8 mouse cellular contexts compared by ENCODE assay signal in genomic region chr8:107293641-107294628, GRCm38 (mm10). TPM values are rescaled to one million over a fixed set of nuclear protein-coding genes. Genes with fewer than 3 reads are reported as not detected.
DNase-seq lines count a peak whose midpoint lies in the region; ATAC-seq and TF ChIP-seq lines count a peak whose summit lies in the region.

No protein-coding gene starts in this region.

- H3K9me3 ChIP-seq in ES-Bruce4 (replicated peaks; ENCODE audit: control insufficient read depth, insufficient read depth, low read length, poor library complexity, severe bottlenecking) = no peaks in the 10 kb centered on the region
- no peaks in the 10 kb centered on the region for H3K9me3 ChIP-seq in forebrain, embryonic 12.5 days
- H3K9me3 ChIP-seq in liver, postnatal 0 days (ENCODE audit: low read length) = no peaks in the 10 kb centered on the region

- under 1% methylated on average over 65 of the region's 98 CpGs for WGBS in forebrain, embryonic 12.5 days
- 1% methylated on average over 66 of the region's 98 CpGs for WGBS in liver, postnatal 0 days (ENCODE audit: insufficient replicate concordance)

- H3K27me3 ChIP-seq in ES-Bruce4 (ENCODE audit: control insufficient read depth, insufficient read depth, low read length, poor library complexity, severe bottlenecking) = no peaks in the 10 kb centered on the region
- no peaks in the 10 kb centered on the region for H3K27me3 ChIP-seq in forebrain, embryonic 12.5 days
- no peaks in the 10 kb centered on the region for H3K27me3 ChIP-seq in liver, postnatal 0 days (ENCODE audit: insufficient read depth, low read length)

- H3K9ac ChIP-seq in ES-Bruce4 (ENCODE audit: low read depth, poor library complexity, severe bottlenecking) = peak overlapping the region; percentile 100
- peak overlapping the region; percentile 96 for H3K9ac ChIP-seq in forebrain, embryonic 12.5 days
- H3K9ac ChIP-seq in liver, postnatal 0 days (replicated peaks) = peak overlapping the region; percentile 96

- TF ChIP-seq CTCF in ES-Bruce4 (IDR thresholded peaks at IDR 0.05; ENCODE audit: low read depth, low read length) = no peak
- no peak for TF ChIP-seq CTCF in liver, postnatal 0 days (IDR thresholded peaks at IDR 0.05; ENCODE audit: low read depth)

- peak; percentile 67 for ATAC-seq in forebrain, embryonic 12.5 days (ENCODE audit: low FRiP score)
- peak; percentile 59 for ATAC-seq in liver, postnatal 0 days

- no peaks in the 10 kb centered on the region for H3K4me1 ChIP-seq in ES-Bruce4 (ENCODE audit: control insufficient read depth, insufficient read depth, low read length)
- H3K4me1 ChIP-seq in forebrain, embryonic 12.5 days = peaks cover 19% of the 10 kb centered on the region
- H3K4me1 ChIP-seq in liver, postnatal 0 days (ENCODE audit: insufficient read depth) = peaks cover 3% of the 10 kb centered on the region; the same call in 1 of the 2 replicates

- H3K36me3 ChIP-seq in ES-Bruce4 (ENCODE audit: control insufficient read depth, insufficient read depth, low read length, poor library complexity, severe bottlenecking) = no peaks in the 10 kb centered on the region; the same call in 1 of the 2 replicates
- H3K36me3 ChIP-seq in forebrain, embryonic 12.5 days (replicated peaks) = no peaks in the 10 kb centered on the region
- H3K36me3 ChIP-seq in liver, postnatal 0 days (replicated peaks; ENCODE audit: insufficient read depth, low read length) = no peaks in the 10 kb centered on the region; the same call in 1 of the 2 replicates

- peak overlapping the region; percentile 100 for H3K4me3 ChIP-seq in ES-Bruce4 (ENCODE audit: low read depth, low read length)
- peak overlapping the region; percentile 95 for H3K4me3 ChIP-seq in forebrain, embryonic 12.5 days (replicated peaks)
- peak overlapping the region; percentile 95 for H3K4me3 ChIP-seq in liver, postnatal 0 days (ENCODE audit: low read depth, low read length)

- no peak for TF ChIP-seq POLR2A in ES-Bruce4 (IDR thresholded peaks at IDR 0.05; ENCODE audit: insufficient read depth, low read length)

- TF ChIP-seq EP300 in ES-Bruce4 (IDR thresholded peaks at IDR 0.05; ENCODE audit: insufficient read depth, low read depth, low read length) = no peak
- TF ChIP-seq EP300 in liver, postnatal 0 days (IDR thresholded peaks at IDR 0.05; ENCODE audit: low read depth) = no peak

- intact Hi-C loops in heart, postnatal 10 days (cut with DNase I) = loop anchor here (5.0 kb wide), 1 partner anchor 87 kb away; no protein-coding TSS in a partner anchor

- peak; percentile 40 for DNase-seq in c-Kit-positive CD71-positive TER-119-positive erythroid progenitor cells, embryonic 14.5 days (ENCODE audit: low spot score)
- DNase-seq in heart, postnatal 10 days = peak; percentile 72 to 73
- peak; percentile 31 for DNase-seq in layer of hippocampus, adult 11-12 months (ENCODE audit: low spot score)
- peak; percentile 63 for DNase-seq in liver, postnatal 0 days
- DNase-seq in ovary, adult 18-20 months (ENCODE audit: low spot score) = peak; percentile 51
- peak; percentile 49 for DNase-seq in thymus, postnatal 14 days

- peak overlapping the region; percentile 82 for H3K27ac ChIP-seq in ES-Bruce4 (ENCODE audit: insufficient read depth, low read length)
- H3K27ac ChIP-seq in forebrain, embryonic 12.5 days = peak overlapping the region; percentile 96
- peak overlapping the region; percentile 98 for H3K27ac ChIP-seq in liver, postnatal 0 days (ENCODE audit: low read depth)

- peak overlapping the region; percentile 64 for H3K4me2 ChIP-seq in forebrain, embryonic 12.5 days
- H3K4me2 ChIP-seq in liver, postnatal 0 days (ENCODE audit: low read depth, low read length) = peak overlapping the region; percentile 87

RNA-seq across cellular contexts. Expression of gene Nfat5, which starts 0.7 kb away (rescaled TPM):
- 53.6 and 65.0 TPM in 2 replicates for polyA plus RNA-seq in ES-Bruce4 (2011; ENCODE audit: insufficient read depth, insufficient read length, low read depth, missing spikeins)
- polyA plus RNA-seq in forebrain, embryonic 12.5 days (2016; fragmentation: Nextera tagmentation; extraction: Ambion mirVana) = 11.1 and 14.0 TPM in 2 replicates
- 10 to 100 TPM; 37.9 to 43.0 TPM for total RNA-seq in heart, postnatal 10 days (2021)
- 1.6 and 1.7 TPM in 2 replicates for polyA plus RNA-seq in liver, postnatal 0 days (2015; fragmentation: Nextera tagmentation; extraction: Ambion mirVana)

Comparison
In these comparisons a context has a peak if more than half of its experiments do, and no peak if none do; other contexts are left out.
1. Peak in every context shown above with its lines: DNase-seq, ATAC-seq, H3K4me3 ChIP-seq and H3K27ac ChIP-seq.